Mouse (Mus musculus) olfactory bulb, adult 2 months (tissue): Measurements from ENCODE around the gene Lcat. TPM values are rescaled to one million over a fixed set of nuclear protein-coding genes. Genes with fewer than 3 reads are reported as not detected.

ENCODE experiments used
- H3K27ac ChIP-seq: fragments of 200-500 bp; 2 replicates; pipeline ENCODE4 v1.5.1; 2012; ENCODE audit warnings: low read depth, low read length; ENCODE audit not compliant: insufficient read depth
- H3K4me1 ChIP-seq: fragments of 200-500 bp; 2 replicates; pipeline ENCODE4 v1.6.1; 2012; ENCODE audit warnings: low read length; ENCODE audit not compliant: control insufficient read depth, insufficient read depth
- H3K4me3 ChIP-seq: fragments of 200-500 bp; 2 replicates; pipeline ENCODE4 v1.5.1; 2012; ENCODE audit warnings: mild to moderate bottlenecking, low read depth, low read length, moderate library complexity; ENCODE audit not compliant: insufficient read depth
- CTCF ChIP-seq: fragments of 200-500 bp; IDR thresholded peaks from 2 replicates; pipeline ENCODE4 v1.5.1; 2012; ENCODE audit warnings: low read depth, mild to moderate bottlenecking, low read length, moderate library complexity; ENCODE audit not compliant: insufficient read depth
- POLR2A ChIP-seq: fragments of 200-500 bp; IDR thresholded peaks from 2 replicates; pipeline ENCODE4 v1.6.1; 2012; ENCODE audit warnings: mild to moderate bottlenecking, low read depth, low read length, moderate library complexity; ENCODE audit not compliant: insufficient read depth
- WGBS: fragments of 180-500 bp; shearing (Covaris S2); methylation state at CpG from one replicate; pipeline ENCODE4 v1.1.7; 2018; 5-methylcytosine and 5-hydroxymethylcytosine counted together
- polyA plus RNA-seq: library from polyadenylated mRNA; stranded (reverse); fragments of >200 nt; gene quantifications from 2 replicates; pipeline ENCODE4 v1.2.4, GENCODE M21; 2012; ENCODE audit warnings: low replicate concordance; ENCODE audit not compliant: missing spikeins, insufficient read depth, insufficient read length

Lcat gene
- polyA plus RNA-seq, 1 experiment = not detected

DNA sequence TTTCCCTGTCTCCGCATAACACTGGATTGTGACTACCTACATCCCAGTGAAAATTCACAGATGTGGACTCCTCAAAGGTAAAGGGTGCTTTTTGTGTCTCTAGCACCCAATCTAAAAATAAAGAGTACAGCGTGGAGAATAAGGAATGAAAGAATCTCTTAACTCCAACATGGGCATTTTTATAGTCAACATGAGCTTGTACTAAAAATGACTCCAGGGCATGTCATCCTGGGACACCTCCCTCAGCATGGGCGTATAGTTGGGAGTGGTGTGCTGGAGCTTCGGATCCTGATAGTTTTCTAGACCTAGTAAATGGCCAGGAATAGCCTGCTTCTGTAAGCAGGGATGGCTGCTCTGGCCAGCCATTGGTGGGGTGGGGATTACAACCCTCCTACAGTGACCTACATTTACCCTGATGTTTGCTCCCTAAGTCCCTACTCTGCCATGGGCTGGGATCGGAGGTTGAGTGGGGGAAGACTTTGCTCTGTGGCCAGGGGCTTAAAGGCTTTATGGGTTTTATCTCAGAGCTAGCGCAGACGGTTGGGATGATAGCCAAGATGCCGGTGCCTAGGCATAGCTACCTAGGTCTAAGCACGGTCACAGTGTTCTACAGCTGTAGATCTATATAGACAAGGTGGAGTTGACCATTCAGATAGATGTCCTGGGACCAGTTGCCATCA is 45.2 kb downstream of the Lcat start:
- Histone ChIP-seq H3K4me1 (peaks cover 12% of the 10 kb centered on the region), H3K27ac (no peak overlapping the region), H3K4me3 (no peak overlapping the region)
- TF ChIP-seq CTCF (no peak), POLR2A (no peak)
- 77% methylated on average over 9 of the region's 9 CpGs for WGBS

DNA sequence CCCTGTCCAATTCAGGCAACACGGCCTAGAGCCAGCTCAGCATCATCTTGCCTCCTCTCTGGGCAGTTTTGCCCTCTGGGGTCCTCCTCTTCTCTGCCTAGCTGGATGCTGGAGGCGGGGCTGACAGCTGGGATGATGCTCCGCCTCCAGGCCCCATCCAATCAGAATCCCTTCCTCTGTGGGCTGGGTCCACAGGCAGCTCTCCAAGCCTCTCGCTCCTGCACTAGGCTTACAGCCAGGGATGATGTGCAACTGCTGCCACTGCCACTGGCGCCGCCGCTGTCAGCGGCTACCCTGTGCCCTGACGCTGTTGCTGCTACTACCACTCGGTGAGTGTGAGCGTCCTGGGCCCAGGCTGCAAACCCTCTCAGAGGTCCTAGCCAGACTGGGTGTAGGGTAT is 49.8 kb downstream of the Lcat start, which contains the start of gene Nrn1l:
Gene Nrn1l (plus strand): TSS at position 229 of the 400 bp plus-strand sequence.
- WGBS = 13% methylated on average over 11 of the region's 11 CpGs
- no peak within 1 kb of the TSS for H3K27ac ChIP-seq
- H3K4me1 ChIP-seq = peaks cover 12% of the 10 kb centered on the region
- TF ChIP-seq CTCF (no peak), POLR2A (no peak)
- peak within 1 kb of the TSS; percentile 7; the same call in 1 of the 2 replicates for H3K4me3 ChIP-seq

DNA sequence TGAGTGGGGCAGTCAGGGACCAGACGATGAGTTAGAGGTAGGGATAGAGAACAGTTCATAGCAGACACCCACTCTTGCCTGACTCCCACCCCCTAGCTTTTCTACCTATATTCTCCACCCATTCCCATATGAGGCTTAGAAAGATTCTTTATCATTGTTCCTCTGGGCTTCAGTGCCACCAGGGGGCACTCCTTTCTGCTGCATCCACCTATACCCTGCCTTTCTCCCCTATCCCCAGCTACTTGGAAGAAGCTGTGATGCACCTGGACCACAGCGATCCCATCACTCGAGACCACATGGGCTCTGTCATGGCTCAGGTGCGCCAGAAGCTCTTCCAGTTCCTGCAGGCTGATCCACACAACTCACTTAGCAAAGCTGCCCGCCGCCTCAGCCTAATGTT is 50.8 kb downstream of the Lcat start:
- Histone ChIP-seq H3K27ac (no peak overlapping the region), H3K4me1 (peaks cover 12% of the 10 kb centered on the region), H3K4me3 (no peak overlapping the region)
- 77% methylated on average over 6 of the region's 6 CpGs for WGBS
- TF ChIP-seq POLR2A (no peak), CTCF (no peak)

DNA sequence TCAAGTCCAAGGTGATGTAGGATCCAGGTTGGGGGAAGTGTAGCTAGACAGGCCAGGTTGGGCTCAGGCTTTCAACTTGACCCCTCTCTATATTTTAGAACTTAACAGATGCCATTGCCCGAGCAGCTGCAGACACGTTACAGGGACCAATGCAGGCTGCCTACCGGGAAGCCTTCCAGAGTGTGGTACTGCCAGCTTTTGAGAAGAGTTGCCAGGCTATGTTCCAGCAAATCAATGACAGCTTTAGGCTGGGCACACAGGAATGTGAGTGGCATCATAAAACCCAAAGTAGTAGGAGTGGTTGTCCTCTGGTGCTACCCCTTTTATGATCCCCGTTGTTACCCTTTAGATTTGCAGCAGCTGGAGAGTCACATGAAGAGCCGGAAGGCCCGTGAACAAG is 52.3 kb downstream of the Lcat start:
- WGBS = 54% methylated on average over 6 of the region's 6 CpGs
- TF ChIP-seq POLR2A = no peak
- Histone ChIP-seq H3K27ac (no peak overlapping the region), H3K4me1 (peaks cover 12% of the 10 kb centered on the region), H3K4me3 (no peak overlapping the region)

DNA sequence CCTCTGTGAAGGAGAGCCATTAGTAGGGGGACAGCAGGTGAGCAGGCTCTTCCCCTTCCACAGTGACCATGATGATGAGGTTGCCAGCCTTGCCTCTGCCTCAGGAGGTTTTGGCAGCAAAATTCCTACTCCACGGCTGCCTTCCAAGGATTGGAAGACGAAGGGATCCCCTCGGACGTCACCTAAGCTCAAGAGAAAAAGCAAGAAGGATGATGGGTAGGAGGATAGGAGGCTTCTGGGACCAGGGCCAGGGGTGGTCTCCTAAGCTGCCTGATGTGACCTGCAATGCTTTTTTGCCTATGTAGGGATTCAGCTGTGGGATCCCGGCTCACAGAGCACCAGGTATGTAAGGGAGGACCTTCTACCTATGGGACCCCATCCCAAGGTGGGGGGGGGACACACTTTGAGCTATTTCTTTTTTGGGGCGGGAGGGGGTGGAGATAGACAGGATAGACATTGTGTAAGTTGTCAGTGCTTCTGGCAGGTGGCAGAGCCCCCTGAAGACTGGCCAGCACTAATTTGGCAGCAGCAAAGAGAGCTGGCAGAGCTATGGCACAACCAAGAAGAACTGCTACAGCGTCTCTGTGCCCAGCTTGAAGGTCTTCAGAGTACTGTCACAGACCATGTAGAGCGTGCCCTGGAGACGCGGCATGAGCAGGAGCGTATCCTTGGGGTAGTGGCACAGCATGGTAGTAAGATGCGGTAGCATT is 53.3 kb downstream of the Lcat start:
- 72% methylated on average over 12 of the region's 12 CpGs for WGBS
- Histone ChIP-seq H3K4me1 (peaks cover 12% of the 10 kb centered on the region), H3K4me3 (no peak overlapping the region), H3K27ac (no peak overlapping the region)
- TF ChIP-seq POLR2A (no peak), CTCF (no peak)

Other genes with a start within 250 kb of the Lcat start
- not detected in 2 replicates for gene Acd, start 242.3 kb downstream of the Lcat start, polyA plus RNA-seq
- not detected in 2 replicates for gene Pard6a, start 242.2 kb downstream of the Lcat start, polyA plus RNA-seq
- not detected in 2 replicates for gene 4933405L10Rik, start 235.7 kb downstream of the Lcat start, polyA plus RNA-seq
- not detected in 2 replicates for gene Enkd1, start 235.2 kb downstream of the Lcat start, polyA plus RNA-seq
- not detected in 2 replicates for gene Gfod2, start 184.7 kb downstream of the Lcat start, polyA plus RNA-seq
- gene Ranbp10, start 116.0 kb downstream of the Lcat start, polyA plus RNA-seq = not detected in 2 replicates
- not detected in 2 replicates for gene Tsnaxip1, start 115.7 kb downstream of the Lcat start, polyA plus RNA-seq
- gene Cenpt, start 90.1 kb downstream of the Lcat start, polyA plus RNA-seq = not detected in 2 replicates
- gene Thap11, start 88.2 kb downstream of the Lcat start, polyA plus RNA-seq = not detected in 2 replicates
- gene Nutf2, start 82.8 kb downstream of the Lcat start, polyA plus RNA-seq = not detected in 2 replicates
- gene Edc4, start 62.5 kb downstream of the Lcat start, polyA plus RNA-seq = not detected in 2 replicates
- not detected in 2 replicates for gene Nrn1l, start 49.8 kb downstream of the Lcat start, polyA plus RNA-seq
- gene Pskh1, start 42.9 kb downstream of the Lcat start, polyA plus RNA-seq = not detected in 2 replicates
- gene Ctrl, start 9.5 kb downstream of the Lcat start, polyA plus RNA-seq = not detected in 2 replicates
- gene Psmb10, start 4.9 kb downstream of the Lcat start, polyA plus RNA-seq = not detected in 2 replicates
- not detected in 2 replicates for gene Slc12a4, start 22.7 kb upstream of the Lcat start, polyA plus RNA-seq
- gene Dpep3, start 36.0 kb upstream of the Lcat start, polyA plus RNA-seq = not detected in 2 replicates
- gene Dus2, start 48.0 kb upstream of the Lcat start, polyA plus RNA-seq = not detected in 2 replicates
- gene Dpep2nb, start 62.6 kb upstream of the Lcat start, polyA plus RNA-seq = not detected in 2 replicates
- gene Ddx28, start 68.5 kb upstream of the Lcat start, polyA plus RNA-seq = not detected in 2 replicates
- gene Nfatc3, start 115.5 kb upstream of the Lcat start, polyA plus RNA-seq = 102 and 111 TPM in 2 replicates
- not detected in 2 replicates for gene Esrp2, start 193.6 kb upstream of the Lcat start, polyA plus RNA-seq
- gene Pla2g15, start 207.0 kb upstream of the Lcat start, polyA plus RNA-seq = not detected in 2 replicates
- not detected in 2 replicates for gene Slc7a6, start 225.5 kb upstream of the Lcat start, polyA plus RNA-seq